Mouse (Mus musculus) ovary, adult 18-20 months (tissue): ENCODE results near the gene Deaf1.

Source experiments
- DNase-seq: peaks from one replicate; pipeline ENCODE4 v3.0.0; 2022; ENCODE audit warnings: low spot score, mixed read lengths

Deaf1 gene

DNA sequence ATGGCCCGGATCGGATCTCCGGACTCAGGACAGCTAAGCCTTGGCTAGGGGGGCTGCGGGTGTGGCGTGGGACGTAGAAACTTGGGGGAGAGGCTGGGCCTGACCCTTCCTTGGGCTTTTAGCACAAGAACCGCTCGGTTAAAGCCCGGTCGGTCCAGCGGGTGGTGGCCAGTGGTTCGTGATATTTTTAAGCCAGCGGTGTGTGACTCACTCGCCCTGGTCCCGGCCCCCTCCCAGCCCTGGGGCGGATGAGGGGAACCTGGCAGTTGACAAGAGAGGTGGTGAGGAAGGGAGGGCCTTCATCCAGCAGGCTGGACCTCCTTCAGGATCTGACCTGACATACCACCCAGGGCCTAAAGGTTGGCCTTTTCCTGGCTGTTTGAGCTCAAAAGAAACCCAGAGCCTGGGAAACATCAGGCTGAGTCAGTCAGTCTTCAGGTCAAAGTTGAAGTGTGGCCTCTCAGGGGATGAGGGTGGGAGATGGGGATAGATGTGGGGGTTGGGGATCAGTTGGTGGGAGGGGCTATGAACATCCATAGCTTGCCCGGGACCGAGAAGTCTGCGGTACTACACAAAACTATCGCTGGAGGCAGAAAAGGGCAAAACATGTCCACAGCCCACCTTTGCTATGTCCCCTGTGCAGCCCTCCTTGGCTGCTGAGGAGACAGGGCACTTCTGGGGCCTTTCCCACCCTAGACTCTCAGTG is 11.9 kb upstream of the Deaf1 start:
- DNase-seq = no peak

DNA sequence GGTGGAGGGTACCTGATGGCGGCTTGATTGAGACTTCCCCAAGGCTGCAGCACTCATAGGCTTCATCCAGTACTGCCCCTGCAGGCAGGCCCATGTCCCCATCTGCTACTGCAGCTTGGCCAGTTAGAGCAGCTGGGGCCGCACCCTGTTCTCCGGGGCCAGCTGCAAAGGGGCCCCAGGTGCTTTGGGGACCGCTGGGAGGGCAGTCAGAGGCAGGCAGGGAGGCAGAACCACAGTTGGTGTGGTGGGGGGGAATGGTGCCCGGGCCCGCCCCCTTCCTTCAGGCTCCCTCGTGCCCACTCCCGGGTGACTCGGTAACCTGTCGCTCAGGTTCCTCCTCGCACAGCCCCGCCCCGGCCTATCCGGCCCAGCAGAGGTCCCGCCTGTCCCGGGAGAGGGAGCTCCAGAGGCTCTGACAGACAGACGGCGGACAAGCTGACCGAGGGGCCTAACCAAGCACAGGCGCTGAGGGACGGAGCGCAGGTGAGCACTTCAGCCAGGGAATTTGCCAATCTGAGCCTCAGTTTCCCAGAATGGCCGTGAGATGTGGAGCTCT is 11.2 kb upstream of the Deaf1 start, which contains the start of gene Eps8l2:
Gene Eps8l2, plus strand, starts transcription at position 305 of the 556 bp plus-strand sequence.
- DNase-seq = no peak

GRCm38 (mm10) chr7:141337716-141338416 is 10.4 kb upstream of the Deaf1 start:
- no peak for DNase-seq

DNA sequence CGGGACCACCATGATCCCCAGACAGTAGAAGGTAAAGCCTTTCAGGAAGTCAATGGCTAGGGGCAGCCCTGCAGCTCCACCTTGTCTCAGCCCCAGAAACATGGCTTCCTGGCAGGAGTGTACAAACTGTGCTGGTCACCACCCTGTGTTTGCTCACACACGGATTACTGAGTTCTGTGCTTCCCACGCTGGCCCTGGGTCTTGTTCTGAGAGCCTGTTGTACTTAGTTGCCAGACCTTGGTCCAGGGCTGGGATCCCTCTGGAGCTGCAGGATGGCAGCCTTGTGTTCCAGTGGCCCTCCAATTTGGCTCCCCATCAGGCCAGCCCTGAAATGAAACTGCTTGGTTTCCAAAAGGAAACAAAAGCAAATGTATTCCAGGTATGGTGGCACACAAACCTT is 8.8 kb upstream of the Deaf1 start:
- DNase-seq = no peak

DNA sequence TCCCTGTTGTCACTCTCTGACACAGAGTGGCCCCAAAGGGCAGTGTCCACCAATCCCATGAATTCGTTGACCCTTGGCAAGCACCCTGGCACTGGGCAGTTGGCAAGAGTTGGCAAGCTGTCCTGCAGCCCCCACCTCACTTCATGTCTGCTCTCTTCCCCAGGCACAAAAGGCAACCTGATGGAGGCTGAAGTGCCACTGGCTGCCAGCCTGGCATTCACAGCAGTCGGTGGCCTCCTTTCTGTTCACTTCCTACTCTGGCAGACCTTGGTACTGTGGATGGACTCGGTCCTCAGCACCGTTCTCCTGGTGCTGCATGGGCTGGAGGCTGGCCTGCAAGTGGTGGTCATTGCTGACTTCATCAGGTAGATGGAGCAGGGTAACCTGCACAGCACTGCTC is 8.2 kb upstream of the Deaf1 start:
- no peak for DNase-seq

DNA sequence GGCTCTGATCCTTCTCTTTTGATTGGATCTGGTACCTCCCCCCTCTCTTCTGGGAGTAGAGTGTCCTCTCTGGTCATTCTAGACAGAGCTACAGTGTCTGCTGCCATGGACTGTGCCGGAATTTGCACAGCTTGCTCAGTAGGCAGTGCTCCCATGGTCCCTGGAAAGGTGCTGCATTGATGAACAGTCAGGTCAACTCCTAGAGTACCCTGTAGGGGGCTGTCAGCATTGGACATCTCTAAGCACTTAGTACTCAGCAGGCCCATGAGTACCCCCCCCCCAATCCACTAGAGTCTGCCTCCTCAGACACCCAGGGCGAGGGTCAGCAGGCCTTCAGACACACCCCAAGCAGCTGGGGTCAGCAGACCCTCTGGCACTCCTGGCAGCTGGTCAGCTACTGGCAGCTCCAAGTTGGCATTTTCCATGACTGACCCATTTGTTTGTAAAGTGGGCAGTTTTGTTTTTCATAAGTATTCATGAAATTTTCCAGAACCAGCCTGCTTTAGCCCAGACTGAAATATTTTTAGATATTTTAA is 7.6 kb upstream of the Deaf1 start:
- DNase-seq = no peak

DNA sequence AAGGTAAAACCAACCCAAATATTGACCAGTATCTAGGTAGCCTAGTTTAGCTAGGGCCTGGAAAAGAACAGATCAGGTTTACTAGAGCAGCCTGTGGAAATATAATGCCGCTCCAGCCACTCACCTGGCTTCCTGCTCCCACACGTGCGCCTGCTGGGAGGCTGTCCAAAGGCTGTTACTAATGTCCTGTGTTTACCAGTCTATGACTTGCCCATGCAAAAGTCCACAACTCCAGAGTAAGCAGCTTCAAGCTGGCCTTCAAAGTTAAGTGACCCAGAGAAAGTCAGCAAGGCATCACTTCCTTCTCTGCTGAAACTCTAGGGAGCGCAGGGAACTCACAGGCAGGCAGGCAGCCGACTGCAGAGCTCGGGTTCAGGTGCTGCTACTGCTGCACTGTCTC is 4.5 kb upstream of the Deaf1 start:
- no peak for DNase-seq

DNA sequence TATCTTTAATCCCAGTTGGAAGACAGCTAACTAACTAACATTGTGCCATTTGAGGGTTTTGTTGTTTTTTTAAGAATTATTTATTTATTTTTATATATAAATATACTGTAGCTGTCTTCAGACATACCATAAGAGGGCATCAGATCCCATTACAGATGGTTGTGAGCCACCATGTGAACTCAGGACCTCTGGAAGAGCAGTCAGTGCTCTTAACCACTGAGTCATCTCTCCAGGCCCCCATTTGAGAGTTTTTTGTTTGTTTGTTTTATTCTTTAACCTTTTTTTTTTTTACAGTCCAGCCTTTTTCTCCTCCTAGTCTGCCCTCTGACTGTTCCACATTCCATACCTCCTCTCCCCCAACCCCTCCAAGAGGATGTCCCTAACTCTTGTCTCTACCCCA is 3.2 kb upstream of the Deaf1 start:
- DNase-seq = no peak

DNA sequence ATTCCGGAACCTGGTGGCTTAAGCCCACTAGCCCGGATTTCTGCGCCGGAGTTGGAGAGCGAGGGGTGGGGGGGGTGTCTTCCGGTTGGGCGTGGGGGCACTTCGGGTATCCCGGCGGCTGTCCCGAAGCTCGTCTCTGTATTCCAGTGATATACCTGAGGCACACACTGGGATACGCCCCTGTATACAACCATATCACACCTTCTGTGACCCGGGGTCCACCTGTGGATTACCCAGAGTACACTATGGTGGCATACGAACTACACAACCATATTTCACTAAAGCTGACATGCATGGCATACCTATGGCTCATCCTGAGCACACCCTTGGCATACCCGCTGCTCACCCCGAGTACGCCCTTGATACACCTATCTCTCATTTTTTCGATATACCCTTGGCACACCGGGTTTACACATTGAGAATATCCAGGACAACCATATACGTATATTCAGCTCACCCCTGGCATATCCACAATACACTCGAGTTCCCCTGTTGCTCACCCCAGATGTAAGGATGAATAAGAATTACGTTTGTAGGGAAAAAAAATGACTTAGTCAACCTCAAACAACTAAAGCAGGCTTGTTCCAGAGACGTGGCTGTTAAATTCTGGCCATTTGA is 992 bp upstream of the Deaf1 start:
- DNase-seq = no peak

DNA sequence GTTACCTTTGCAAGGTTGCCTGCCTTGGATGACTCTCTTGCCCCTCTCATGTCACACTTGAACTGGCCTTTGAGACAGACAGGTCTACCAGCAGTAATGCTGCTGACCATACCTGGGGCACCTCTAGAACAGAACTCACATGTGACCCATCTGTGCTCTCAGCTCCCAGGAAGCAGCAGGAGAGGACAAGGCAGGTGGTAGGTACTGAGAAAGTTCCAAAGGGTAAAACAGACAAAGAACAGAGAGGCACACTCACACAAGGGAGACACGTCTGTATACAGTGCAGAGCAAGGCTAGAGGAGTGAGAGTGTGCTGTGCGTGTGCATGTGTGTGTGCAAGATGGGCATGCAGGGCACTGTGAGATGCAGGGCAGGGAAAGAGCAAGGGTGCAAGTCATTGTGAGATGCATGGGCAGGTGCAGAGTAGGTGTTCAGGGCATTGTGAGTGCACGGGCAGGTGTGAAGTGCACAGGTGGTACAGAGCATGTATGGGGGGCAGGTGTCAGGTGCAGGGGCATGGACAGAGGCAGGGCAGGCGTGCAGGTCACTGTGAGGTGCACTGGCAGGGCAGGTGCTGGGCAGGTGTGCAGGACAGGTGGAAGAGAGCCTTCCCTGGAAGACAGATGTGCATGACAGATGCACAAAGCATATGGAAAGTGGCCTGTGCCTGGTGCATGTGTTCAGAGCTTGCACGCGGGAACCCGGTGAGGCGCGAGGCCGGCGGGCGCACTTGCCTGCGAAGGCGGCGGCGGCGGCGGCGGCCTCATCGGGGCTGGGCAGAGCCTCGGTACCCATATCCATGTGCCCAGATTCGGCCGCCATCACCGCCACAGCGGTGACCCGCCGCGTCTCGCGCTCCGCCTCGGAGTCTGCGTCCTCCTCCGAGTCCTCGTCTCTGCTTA is 694 bp downstream of the Deaf1 start:
- no peak for DNase-seq

DNA sequence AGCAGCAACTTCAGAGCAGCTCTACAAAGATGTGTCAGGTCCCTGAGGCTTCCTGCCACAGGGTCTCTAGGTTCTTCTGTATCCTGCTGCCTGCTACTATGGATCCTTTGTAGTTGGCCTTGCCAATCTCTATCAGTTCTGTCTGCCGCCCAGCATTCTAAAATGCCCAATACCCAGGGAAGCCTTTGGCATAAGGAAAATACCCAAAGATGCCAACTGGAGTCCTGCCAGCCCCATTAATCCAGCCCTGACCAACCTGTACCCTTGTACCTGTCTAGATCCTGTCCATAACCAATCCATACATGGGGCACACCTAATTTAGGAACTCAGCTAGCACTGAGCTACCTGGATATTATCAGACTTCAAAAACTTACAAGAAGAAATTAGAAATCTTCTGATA is 2.8 kb downstream of the Deaf1 start:
- DNase-seq = no peak

DNA sequence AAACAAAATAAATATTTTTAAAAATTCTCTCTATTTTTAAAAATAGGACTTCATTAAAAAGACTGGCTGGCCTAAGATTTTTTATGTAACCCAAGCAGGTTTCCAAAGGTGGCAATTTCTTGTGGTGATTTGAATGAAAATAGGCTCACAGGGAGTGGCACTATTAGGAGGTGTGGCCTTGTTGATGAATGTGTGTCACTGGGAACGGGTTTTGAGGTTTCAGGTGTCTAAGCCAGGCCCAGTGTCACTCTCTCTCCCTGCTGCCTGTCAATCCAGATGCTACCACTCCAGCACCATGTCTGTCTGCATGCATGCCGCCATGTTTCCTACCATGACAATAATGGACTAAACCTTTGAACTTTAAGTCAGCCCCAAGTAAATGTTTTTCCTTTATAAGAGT is 8.0 kb downstream of the Deaf1 start:
- DNase-seq = no peak

GRCm38 (mm10) chr7:141317619-141318132 is 9.8 kb downstream of the Deaf1 start:
- no peak for DNase-seq

- no peak for DNase-seq
Measured at GRCm38 (mm10) chr7:141315974-141316373, 11.5 kb downstream of the Deaf1 start.

GRCm38 (mm10) chr7:141315076-141315475 is 12.4 kb downstream of the Deaf1 start:
- no peak for DNase-seq

DNA sequence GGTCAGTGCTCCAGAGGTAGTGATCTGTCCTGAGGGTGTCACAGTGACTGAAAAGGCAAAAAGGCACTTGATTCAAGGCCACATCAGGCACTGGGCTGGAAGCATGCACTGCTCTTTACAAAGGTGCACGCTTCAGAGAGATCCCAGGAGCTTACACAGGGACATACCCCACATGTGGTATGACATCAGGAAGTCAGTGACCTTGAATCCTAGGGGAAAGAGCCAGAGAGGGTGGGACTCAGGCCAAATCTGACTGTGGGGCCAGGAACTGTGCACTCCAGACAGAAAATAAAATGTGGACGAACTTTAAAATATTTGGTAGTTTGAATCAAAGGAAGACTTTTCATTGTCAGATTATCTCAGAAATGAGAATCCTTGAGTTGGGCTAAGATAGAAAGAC is 13.1 kb downstream of the Deaf1 start:
- no peak for DNase-seq

DNA sequence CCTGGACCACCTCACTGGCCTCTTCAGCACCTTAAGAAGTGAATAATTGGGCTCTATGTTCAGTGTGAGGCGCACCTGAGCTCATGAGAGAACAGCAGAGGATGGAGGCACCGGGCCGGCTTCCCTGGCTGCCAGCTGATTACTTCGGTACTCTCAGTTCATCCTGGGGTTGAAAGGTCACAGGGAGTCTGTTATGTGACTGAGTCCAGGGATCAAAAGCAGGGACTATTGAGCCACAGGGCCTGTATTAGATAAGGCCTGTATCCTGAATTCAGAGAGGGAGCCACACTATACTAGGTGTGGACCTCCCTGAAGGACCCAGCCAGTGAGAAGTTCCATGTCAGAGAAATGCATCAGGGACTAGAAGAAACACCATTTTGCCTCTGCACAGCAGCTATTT is 23.0 kb downstream of the Deaf1 start:
- no peak for DNase-seq

- DNase-seq = no peak
Measured at GRCm38 (mm10) chr7:141302702-141303268, 24.7 kb downstream of the Deaf1 start.

DNA sequence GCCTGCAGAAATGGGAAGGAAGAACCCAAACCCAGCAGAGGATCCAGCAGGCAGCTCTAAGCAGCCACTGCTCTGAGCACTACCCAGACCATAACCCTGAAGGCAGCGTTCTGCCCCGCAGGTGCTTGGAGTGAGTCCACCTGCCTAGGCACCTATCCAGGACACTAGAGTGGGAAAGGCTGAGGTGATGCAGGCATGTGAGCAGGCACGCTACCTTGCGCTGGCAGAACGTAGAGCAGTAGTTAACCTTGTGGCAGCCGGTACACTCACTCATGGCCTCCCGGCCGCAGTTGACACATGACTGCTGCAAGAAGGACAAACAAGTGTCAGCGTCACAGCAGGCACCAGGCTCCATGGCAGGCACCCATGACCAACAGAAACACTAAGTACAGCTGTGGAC is 26.1 kb downstream of the Deaf1 start:
- DNase-seq = no peak

DNA sequence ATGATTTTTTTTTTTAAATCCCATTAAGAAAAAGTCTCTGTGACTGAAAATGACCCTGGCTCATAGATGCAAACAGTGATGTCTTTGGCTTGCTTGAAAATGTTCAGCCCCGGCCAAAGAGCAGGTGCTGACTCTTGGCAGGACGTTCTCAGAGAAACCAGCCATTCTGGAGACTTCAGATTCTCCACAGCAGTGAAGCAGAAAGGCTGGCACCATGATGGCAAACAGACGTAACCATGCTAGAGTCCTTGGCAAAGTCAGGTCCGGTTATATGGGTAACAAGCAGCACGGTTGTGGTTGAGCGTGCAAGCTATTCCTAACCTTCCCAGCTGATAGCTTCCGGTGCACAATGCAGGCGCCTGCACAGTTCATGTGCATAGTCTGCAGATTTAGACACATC is 28.3 kb downstream of the Deaf1 start:
- no peak for DNase-seq
